Mouse (Mus musculus) spleen, adult 2 months (tissue): ENCODE measurements around the gene Gm11060. TPM values are rescaled to one million over a fixed set of nuclear protein-coding genes. Genes with fewer than 3 reads are reported as not detected.

Experiments
- DNase-seq, 2 experiments: peaks; one replicate each; pipeline versions ENCODE4 v3.0.0 to v3.0.0-alpha.2; 2012 to 2021; ENCODE audit warnings: low spot score in 2 of 2, low read depth in 1 of 2
- H3K27ac ChIP-seq: fragments of 200-500 bp; 2 replicates; pipeline ENCODE4 v1.5.1; 2012; ENCODE audit warnings: low read length, inconsistent platforms; ENCODE audit not compliant: insufficient read depth
- H3K27me3 ChIP-seq: fragments of 200-500 bp; 2 replicates; pipeline ENCODE4 v1.6.1; 2012; ENCODE audit warnings: mild to moderate bottlenecking, moderate library complexity, low read length, inconsistent platforms; ENCODE audit not compliant: control insufficient read depth, insufficient read depth
- H3K36me3 ChIP-seq: fragments of 200-500 bp; 2 replicates; pipeline ENCODE4 v1.6.1; 2012; ENCODE audit warnings: mild to moderate bottlenecking, low read length, inconsistent platforms; ENCODE audit not compliant: control insufficient read depth, insufficient read depth
- H3K4me1 ChIP-seq: fragments of 200-500 bp; 2 replicates; pipeline ENCODE4 v1.6.1; 2011; ENCODE audit warnings: inconsistent platforms; ENCODE audit not compliant: control insufficient read depth, insufficient read depth, insufficient read length
- H3K4me3 ChIP-seq: fragments of 200-500 bp; 2 replicates; pipeline ENCODE4 v1.5.1; 2011; ENCODE audit warnings: mild to moderate bottlenecking, inconsistent platforms; ENCODE audit not compliant: insufficient read depth, insufficient read length; ENCODE audit errors: extremely low read depth
- CTCF ChIP-seq: fragments of 200-500 bp; IDR thresholded peaks from 2 replicates; pipeline ENCODE4 v1.5.1; 2011; ENCODE audit warnings: mild to moderate bottlenecking, inconsistent platforms; ENCODE audit not compliant: insufficient read depth, insufficient read length, insufficient replicate concordance; ENCODE audit errors: extremely low read depth
- POLR2A ChIP-seq: fragments of 200-500 bp; IDR thresholded peaks from 2 replicates; pipeline ENCODE4 v1.6.1; 2011; ENCODE audit warnings: low read depth, low read length, inconsistent platforms
- WGBS: fragments of 180-500 bp; shearing (Covaris S2); methylation state at CpG from one replicate; pipeline ENCODE4 v1.1.7; 2018; 5-methylcytosine and 5-hydroxymethylcytosine counted together
- polyA plus RNA-seq: library from polyadenylated mRNA; depleted of rRNA; stranded (reverse); fragments of >200 nt; gene quantifications from 2 replicates; pipeline ENCODE4 v1.2.3, GENCODE M21; 2012

Gm11060 gene
- polyA plus RNA-seq, 1 experiment = not detected

GRCm38 (mm10) chr2:105124391-105124790, 32.6 kb downstream of the Gm11060 start:
- peaks cover 30% of the 10 kb centered on the region for H3K27me3 ChIP-seq
- TF ChIP-seq POLR2A = no peak
- no peak for TF ChIP-seq CTCF
- H3K4me1 ChIP-seq = no peaks in the 10 kb centered on the region

GRCm38 (mm10) chr2:105125205-105125604, 33.4 kb downstream of the Gm11060 start:
- peaks cover 32% of the 10 kb centered on the region for H3K27me3 ChIP-seq
- DNase-seq = no peak

More at GRCm38 (mm10) chr2:105124391-105124790, 32.6 kb downstream of the Gm11060 start:
- Histone ChIP-seq H3K27ac (no peak overlapping the region), H3K36me3 (no peaks in the 10 kb centered on the region), H3K4me3 (no peak overlapping the region)
- WGBS = 7% methylated on average over 7 of the region's 7 CpGs
- no peak for DNase-seq

DNA sequence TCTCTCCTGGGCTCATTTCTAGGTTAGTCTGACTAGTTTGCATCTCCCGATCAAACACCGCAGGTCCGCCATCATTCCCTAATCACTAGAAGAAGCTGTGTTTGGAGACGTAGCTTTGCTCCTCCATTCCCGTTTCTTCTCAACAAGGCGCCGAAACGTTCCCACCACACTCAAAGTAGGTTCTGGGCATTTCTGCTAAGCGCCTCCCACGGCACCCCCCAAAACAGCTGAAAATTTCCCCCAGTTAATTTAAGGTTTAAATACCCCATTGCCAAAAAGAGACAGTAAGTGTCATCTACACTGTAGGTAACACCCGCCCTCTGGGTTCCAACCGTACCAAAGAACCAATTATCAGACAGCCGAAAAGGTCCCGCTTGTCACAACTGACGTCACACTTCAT, 33.8 kb downstream of the Gm11060 start:
- peaks cover 36% of the 10 kb centered on the region for H3K27me3 ChIP-seq
- H3K4me1 ChIP-seq = no peaks in the 10 kb centered on the region
- WGBS = 16% methylated on average over 15 of the region's 15 CpGs
- no peak for DNase-seq
- H3K4me3 ChIP-seq = no peak overlapping the region
- H3K36me3 ChIP-seq = no peaks in the 10 kb centered on the region
- H3K27ac ChIP-seq = 0 out of 2 replicates have a peak overlapping the region, but pooled peaks have one; percentile 32
- TF ChIP-seq POLR2A (no peak), CTCF (no peak)

More at GRCm38 (mm10) chr2:105125205-105125604, 33.4 kb downstream of the Gm11060 start:
- TF ChIP-seq CTCF (no peak), POLR2A (no peak)
- Histone ChIP-seq H3K27ac (no peak overlapping the region), H3K4me1 (no peaks in the 10 kb centered on the region), H3K4me3 (no peak overlapping the region), H3K36me3 (no peaks in the 10 kb centered on the region)
- WGBS = 11% methylated on average over 8 of the region's 8 CpGs

GRCm38 (mm10) chr2:105126279-105126678, 34.5 kb downstream of the Gm11060 start, which contains the start of gene Wt1:
Gene Wt1, plus strand, starts transcription at chr2:105126529.
- Histone ChIP-seq H3K4me3 (peak within 1 kb of the TSS; percentile 42), H3K27ac (peak within 1 kb of the TSS; percentile 50), H3K4me1 (no peaks in the 10 kb centered on the region), H3K27me3 (peaks cover 39% of the 10 kb centered on the region), H3K36me3 (no peaks in the 10 kb centered on the region)
- WGBS = 5% methylated on average over 25 of the region's 25 CpGs
- peak in 1 of 2 experiments; percentile 12 for DNase-seq
- TF ChIP-seq CTCF (no peak), POLR2A (no peak)

DNA sequence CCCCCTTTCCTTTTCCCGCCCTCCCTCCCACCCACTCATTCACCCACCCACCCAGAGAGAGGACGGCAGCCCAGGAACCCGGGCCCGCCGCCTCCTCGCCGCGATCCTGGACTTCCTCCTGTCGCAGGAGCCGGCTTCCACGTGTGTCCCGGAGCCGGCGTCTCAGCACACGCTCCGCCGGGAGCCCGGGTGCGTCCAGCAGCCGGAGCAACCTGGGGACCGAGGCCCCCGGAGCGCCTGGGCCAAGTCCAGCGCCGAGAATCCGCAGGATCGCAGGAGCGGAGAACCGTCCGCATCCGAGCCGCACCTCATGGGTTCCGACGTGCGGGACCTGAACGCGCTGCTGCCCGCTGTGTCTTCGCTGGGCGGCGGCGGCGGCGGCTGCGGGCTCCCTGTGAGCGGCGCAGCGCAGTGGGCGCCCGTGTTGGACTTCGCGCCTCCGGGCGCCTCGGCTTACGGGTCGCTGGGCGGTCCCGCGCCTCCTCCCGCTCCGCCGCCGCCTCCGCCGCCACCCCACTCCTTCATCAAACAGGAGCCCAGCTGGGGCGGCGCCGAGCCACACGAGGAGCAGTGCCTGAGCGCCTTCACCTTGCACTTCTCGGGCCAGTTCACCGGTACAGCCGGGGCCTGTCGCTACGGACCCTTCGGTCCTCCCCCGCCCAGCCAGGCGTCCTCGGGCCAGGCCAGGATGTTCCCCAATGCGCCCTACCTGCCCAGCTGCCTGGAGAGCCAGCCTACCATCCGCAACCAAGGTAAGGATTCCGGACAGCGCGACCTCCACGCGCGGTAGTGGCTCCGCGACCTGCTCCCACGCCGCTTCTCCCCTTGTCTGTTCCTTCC, 35.1 kb downstream of the Gm11060 start:
- Histone ChIP-seq H3K27me3 (peaks cover 39% of the 10 kb centered on the region), H3K4me3 (peak overlapping the region; percentile 42), H3K4me1 (no peaks in the 10 kb centered on the region), H3K36me3 (no peaks in the 10 kb centered on the region), H3K27ac (peak overlapping the region; percentile 50)
- 5% methylated on average over 90 of the region's 92 CpGs for WGBS
- DNase-seq = no peak
- TF ChIP-seq POLR2A (no peak), CTCF (no peak)

DNA sequence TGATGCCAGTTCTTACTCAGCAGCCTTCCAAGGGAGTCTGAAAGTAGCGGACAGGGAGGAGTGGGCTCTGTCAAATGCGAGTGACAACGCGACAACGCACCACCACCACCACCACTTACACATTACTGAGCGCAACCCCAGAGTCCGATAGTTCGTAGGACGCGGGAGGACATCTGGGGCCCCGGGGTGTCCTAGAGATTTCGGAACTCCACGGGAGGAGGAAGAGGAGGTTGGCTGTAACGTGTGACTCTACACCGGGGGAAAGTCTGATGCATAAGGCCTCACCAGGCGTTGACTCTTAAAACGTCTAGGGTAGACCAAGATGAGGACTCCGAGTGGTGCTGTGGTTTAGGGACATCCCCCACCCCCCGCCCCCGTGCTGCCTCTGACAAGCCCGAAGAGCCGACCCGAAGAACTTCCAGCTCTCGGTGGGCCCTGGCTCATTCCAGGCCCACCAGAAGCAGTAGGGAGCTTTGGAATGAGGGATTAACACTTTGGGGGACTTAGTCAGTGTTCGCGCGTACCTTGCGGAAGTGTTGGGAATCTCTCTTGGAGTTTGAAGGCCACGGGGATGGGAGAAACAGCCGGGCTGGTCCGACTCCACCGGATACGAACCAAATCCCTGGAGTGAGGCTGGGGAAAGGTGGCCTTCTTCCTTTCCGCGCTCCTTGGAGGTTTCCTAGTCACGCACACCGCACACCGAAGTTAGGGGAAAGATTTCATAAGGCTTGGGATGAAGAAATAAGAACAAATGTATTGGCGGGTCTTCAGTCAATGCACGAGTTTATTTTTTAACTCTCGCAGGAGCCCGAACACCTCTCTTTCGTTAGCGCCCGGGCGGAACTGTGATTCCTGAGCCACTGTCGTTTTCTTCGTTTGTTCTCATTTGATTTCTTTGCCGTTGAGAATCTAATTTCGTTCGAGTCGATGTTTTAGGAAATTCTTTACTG, 36.0 kb downstream of the Gm11060 start:
- TF ChIP-seq CTCF = no peak
- TF ChIP-seq POLR2A = no peak
- WGBS = 7% methylated on average over 52 of the region's 52 CpGs
- peaks cover 43% of the 10 kb centered on the region for H3K27me3 ChIP-seq
- H3K4me1 ChIP-seq = no peaks in the 10 kb centered on the region
- DNase-seq = no peak
- H3K27ac ChIP-seq = peak overlapping the region; percentile 50; the same call in 1 of the 2 replicates
- H3K36me3 ChIP-seq = no peaks in the 10 kb centered on the region
- H3K4me3 ChIP-seq = peak overlapping the region; percentile 42
